Mouse (Mus musculus): ENCODE data around the gene Unc13d.

Gene Unc13d

DNA sequence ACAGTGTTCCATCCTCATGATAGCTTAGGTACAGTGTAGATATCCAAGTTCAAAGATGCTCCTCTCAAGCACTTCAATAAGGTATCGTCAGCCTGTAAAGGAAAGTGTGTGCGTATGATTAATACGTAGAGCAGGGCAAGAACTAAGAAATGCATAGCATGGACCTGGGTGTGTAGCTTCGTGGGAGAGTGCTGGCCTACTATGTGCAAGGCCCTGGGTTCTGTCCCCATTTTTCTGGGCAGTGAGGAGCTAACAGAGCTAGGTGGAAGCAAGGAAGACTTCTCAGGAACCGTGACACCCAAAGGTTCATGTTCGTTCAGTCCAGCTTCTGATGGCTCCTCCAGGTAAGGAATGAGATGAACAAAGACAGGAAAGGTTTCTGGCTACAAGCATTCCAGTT, 32.6 kb downstream of the Unc13d start:
- no peak for DNase-seq (ENCODE audit: low spot score)

DNA sequence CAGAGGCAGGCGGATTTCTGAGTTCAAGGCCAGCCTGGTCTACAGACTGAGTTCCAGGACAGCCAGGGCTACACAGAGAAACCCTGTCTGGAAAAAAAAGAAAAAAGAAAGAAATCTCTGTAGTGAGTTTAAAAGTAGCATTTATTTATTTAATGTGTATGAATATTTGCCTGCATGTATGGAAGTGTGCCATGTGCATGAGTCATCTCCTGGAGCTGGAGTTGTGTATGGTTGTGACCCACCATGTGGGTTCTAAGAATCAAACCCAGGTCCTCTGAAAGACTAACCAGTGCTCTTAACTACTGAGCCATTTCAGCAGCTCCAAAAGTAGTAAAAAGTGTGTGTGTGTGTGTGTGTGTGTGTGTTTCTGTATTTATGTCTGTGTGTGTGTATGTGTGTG, 34.5 kb downstream of the Unc13d start:
- no peak for DNase-seq (ENCODE audit: low spot score)

DNA sequence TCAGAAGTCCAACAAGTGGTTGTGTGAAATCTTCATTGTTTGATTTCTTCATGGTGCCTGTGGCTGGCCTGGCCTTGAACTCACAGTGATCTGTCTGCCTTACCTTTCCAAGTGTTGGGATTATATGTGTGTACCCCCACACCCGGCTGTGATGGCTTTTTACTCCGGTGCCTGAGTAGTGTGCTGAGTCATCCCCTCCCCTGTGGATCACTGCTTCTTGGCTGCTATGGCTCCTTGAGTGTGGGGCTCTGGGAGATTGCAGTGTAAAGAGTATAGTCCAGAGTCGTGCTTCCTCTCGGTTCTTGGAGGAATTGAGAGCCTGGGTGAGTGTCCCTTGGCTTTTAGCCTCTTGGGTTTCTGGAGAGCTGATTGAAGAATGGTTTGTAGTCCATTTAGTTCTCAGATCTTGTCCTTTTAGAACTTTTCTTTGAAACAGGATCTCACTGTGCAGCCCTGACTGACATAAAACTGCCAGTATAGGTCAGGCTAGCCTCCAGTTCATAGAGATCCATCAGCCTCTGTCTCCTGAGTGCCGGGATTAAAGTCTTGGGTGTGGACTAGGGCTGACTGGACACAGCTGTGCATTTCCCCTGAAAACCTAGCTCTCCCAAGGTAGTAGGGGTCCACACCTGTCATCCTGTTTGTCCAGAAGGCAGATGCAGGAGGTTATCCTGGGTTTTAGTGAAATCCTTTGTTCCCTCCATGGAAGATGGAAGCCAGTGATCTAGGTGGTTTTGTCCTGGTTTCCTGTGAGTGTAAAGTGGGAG, 35.2 kb downstream of the Unc13d start:
- no peak for DNase-seq (ENCODE audit: low spot score)

DNA sequence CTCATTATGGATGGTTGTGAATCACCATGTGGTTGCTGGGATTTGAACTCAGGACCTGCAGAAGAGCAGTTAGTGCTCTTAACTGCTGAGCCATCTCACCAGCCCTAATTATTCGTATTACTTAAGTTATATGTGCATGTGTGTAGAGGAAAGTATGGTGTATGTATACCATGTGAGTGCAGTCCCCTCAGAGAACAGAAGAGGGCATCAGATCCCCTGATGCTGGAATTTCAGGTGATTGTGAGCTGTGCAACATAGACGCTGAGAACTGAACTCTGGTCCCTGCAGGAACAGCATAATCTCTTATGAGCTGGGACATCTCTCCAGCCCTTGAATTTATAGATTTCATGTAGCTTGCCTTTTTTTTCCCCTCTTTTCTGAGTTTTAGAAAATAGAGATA, 35.9 kb downstream of the Unc13d start:
- DNase-seq (ENCODE audit: low spot score), result no peak

DNA sequence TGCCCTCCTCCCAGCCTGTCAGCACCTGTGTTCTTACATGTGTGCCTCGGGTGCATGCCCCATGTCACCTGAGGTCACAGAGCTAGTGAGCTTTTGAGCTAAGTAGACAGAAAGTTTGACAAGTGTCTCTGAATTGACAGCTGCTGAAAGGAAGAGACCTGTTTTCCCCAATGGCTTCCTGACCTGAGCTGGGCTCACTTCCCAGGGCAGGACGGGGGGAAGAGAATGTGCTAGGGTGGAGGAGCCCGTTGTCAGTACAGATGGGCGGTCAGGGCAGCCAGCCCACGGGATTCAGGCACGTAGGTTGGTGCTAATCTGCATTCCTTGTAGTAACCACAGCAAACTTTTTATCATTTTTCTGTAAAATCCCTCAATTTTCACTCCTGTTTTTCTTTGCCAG, 37.2 kb downstream of the Unc13d start:
- DNase-seq (ENCODE audit: low spot score), result no peak

DNA sequence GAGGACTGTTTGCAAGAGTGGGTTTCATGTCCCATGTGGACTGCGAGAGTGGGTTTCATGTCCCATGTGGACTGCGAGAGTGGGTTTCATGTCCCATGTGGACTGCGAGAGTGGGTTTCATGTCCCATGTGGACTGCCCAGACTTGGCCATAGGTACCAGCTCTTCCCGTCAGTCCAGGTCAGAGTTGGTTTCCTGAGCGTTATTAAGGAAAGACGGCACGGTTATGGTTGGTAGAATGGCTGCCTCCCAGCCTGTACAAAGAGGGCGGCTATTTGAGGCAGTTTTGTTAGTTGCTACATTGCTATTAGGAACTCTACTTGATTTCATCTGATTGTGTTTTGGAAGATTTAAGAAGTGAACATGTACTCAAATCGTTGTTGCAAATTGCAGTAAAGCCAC, 39.9 kb downstream of the Unc13d start:
- no peak for DNase-seq (ENCODE audit: low spot score)

DNA sequence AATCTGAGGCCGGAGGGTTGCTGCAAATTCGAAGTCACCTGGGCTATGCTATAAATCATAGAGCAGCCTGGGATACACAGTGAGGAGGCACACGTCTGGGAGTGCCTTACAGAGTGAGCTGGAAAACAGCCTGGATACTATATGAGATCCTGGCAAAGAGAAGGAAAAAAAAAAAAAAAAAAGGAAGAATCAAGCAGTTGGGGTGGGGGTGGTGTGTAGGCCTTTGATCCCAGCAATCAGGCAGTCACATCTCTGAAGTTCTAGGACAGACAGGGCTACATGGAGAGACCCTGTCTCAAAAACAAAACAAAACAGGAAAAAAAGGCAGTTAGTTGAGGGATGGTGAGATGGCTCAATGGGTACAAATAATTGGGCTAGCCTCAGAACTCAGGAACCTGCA, 41.1 kb downstream of the Unc13d start:
- DNase-seq (ENCODE audit: low spot score), result no peak

DNA sequence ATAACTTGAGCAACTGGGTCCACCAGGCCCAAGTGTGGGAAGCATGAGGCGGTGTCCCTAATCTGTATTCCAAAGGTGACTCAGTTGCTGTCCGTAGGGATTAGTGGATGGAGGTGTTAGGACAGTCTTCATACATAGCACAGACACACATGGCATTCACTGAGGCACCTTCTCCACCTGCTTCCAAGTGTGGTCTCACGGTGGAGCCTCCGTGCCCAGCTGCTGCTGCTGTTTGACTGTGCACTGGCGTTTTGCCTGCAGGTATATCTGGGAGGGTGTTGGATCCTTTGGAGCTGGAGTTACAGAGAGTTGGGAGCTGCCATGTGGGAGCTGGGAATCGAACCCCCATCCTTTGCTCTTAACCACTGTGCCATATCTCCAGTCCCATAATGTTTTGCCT, 43.2 kb downstream of the Unc13d start:
- DNase-seq (ENCODE audit: low spot score), result no peak

DNA sequence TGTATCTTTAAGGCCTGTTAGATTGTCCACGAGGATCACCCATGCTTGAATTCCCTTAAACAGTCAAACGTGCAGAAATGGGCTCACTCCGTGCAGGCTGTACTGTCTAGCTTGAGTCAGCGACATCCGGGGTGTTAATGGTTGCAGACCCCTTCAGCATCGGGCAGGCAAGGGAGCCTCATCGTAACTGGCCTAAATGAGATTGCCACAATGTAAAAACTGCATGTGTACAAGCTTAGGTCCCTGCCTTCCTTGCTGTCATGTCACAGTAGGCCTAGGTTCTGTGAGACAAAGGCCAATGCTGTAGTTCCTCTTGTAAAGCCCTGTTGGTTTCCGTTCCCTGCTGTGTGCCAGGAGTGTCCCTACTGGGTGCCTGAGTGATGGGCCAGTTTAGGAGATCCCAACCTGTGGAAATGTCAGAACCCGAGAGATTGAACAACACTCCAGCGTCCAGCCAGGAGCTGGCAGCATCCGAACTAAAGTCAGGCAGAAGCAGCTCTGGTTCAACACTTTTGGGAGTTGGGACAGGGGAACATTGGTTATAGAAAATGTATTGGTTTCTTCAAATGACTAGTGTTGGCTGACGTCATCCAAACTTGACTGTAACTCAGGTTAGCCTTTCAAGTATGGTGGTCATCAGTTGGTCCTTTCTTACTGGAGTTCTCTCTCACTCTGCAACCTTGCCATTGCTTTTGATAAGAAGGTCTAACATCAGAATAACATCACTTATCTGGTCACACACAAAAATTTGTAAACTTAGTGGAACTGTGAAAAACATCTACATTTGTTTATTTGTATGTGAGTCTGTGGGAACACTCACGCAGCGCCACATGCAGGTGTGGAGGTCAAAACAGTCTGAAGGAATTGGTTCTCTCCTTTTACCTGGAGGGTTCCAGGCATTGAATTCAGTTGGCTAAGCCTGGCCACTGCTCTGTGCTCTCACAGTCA, 46.6 kb downstream of the Unc13d start:
- DNase-seq (ENCODE audit: low spot score), result no peak

DNA sequence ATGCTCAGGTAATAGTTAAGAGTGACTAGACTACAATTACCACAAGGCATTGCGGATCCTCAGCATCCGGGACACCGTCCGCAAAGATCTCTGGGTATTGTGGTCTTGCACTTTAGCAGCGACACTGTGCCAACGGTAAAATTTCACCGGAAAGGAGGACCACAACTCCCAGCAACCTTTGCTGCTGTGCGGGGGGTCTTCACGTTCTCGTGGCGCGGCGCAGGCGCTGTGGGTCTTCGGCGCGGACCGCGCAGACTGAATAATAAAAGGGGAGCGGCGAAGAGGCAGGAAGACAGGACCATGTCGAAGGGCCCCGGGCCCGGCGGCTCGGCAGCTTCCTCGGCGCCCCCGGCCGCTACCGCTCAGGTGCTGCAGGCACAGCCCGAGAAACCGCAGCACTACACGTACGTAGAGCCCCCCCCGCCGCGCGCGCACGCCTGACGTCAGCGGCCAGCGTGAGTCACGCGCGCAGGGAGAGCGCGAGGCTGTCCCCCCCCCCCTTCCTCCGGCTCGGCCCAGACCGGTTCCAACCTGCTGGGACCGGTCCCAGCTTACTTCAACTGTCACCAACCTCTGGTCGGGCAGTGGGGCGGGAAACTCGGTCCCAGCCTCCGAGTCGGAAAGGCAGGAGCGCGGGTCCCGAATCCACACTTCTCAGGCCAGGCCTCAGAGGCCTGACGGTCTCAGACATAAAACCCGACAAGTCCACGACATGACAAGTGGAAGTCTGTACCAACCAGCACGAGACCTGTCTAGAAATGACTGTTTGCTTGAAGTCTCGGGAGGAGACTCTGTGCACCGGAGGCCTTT, 47.5 kb downstream of the Unc13d start, which contains the start of gene Unk:
TSS of gene Unk (plus strand) at position 235 of the 810 bp plus-strand sequence.
- DNase-seq (ENCODE audit: low spot score), result peak; percentile 98

DNA sequence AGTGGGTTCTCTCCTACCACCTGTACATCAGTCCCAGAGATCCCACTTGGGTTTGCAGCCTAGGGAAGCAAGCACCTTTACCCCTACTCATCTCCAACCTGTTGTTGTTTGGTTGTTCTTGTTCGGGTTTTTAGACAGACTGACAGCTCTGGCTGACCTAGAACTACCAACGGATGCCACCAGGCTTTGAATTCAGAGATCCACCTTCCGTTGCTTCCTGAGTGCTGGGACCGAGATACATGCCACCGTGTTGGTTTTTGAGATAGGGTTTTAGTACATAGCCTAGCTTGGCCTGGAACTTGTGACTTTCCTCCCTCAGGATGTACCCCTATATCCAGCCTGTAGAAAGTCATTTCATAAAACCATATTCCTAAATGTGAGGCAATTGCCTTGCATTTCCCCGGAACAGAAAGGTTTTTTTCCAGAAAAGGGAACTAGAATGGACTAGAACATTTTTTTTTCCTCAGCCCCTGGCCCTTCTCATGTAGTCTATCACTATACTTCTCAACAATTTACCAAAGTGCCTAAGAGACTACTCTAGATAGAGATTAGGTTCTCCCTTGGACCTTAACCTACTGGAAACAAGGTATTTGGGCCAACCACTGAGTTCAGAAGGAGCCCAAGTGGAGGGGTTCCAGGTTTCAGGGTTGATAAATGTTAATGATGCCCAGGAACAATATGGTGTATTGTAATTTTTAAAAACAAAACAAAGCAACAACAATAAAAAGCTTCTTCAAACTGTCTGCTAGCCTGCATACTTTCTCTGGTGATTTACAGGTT, 48.5 kb downstream of the Unc13d start:
- DNase-seq (ENCODE audit: low spot score), result no peak

DNA sequence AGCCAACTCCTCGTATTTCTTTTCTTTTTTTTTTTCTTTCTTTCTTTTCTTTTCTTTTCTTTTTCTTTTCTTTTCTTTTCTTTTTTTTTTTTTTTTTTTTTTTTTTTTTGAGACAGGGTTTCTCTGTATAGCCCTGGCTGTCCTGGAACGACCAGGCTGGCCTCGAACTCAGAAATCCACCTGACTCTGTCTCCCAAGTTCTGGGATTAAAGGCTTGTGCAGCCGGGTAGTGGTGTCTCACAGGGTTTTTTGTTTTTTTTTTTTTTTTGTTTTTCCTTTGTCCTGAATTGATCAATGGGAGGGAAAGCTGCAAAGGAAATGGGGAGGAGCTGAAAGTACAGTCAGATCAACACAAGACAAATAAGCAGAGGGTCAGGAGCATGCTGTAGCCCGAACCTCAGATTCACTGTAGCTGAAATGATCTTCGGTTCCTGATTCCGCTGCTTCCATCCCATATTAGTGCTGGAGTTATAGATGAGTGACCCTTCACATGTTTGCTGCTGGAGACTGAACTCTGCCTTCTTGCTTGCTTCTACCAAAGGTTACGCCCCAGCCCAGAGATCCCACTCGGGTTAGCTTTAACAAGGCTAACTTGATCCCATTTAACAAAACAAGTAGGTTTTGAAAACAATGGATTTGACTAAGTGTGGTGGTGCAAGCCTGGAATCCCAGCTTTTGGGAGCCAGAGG, 49.4 kb downstream of the Unc13d start:
- DNase-seq (ENCODE audit: low spot score), result no peak

DNA sequence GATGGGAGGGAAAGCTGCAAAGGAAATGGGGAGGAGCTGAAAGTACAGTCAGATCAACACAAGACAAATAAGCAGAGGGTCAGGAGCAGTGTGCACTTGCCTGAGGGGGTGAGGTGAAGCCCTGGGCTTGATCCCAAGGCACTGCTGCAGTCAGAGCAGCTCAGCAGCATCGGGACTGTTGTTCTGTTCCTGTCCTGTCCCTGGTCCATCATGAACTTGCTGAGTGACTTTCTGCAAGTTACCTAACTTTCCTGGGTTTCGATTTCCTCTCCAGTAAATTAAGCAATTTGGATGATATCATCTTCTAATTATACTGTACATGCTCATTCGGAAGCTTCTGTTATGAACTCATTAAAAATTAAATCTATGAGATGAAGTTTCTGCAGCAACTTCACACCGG, 50.0 kb downstream of the Unc13d start, which contains the start of gene H3f3b:
TSS of gene H3f3b (minus strand) at position 207 of the 400 bp plus-strand sequence.
- DNase-seq (ENCODE audit: low spot score), result no peak

DNA sequence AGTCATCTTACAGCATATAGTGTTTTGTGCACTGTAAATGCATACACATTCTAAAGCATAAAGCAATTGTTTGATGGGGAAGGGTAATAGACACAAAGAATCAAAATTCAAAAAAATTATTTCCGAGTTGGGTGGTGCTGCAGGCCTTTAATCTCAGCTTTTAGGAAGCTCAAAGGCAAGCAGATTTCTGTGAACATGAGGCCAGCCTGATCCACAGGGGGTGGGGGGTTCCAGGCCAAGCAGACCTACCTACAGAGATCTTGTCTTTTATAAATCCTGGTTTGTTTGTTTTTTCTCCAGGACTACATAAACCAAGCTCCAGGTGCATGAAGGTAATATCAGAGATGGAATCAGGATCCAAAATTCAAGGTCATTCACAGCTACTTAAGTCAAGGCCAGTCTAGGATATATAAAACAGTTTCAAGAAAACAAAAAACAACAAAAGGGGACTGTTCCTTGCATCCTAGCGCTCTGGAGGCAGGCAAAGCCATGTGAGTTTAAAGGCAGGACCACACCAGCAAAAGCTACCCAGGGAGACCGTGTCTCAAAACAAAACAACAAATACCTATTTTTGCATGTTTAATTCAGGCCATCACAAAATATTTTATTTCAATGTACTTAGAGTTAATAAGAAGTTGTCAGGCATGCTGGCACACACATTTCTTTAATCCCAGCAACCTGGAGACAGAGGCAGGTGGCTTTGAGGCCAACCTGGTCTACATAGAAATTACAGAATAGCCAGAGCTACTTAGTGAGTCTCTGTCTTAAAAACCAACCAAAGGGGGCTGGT, 52.5 kb downstream of the Unc13d start:
- no peak for DNase-seq (ENCODE audit: low spot score)

DNA sequence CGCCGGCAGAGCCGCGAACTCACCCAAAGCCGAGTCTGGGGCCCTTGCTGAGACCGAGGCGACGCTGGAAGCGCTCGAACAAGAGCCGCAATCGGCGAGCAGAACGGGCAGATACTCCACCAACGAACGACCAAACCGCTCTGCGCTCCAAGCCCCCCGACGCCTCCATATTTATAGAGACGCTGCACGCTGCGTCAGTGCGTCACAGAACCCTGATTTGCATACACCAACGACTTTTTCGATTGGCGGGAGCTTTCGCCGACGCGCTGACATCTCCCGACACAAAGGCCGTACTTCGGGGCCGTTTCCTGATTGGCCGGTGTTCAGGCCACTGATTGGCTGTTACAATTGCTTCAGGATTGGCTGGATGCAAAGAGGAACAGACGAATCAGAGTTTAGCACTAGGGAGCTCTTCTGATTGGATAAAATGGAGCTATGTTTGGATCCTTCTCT, 53.4 kb downstream of the Unc13d start:
- DNase-seq (ENCODE audit: low spot score), result peak; percentile 99

DNA sequence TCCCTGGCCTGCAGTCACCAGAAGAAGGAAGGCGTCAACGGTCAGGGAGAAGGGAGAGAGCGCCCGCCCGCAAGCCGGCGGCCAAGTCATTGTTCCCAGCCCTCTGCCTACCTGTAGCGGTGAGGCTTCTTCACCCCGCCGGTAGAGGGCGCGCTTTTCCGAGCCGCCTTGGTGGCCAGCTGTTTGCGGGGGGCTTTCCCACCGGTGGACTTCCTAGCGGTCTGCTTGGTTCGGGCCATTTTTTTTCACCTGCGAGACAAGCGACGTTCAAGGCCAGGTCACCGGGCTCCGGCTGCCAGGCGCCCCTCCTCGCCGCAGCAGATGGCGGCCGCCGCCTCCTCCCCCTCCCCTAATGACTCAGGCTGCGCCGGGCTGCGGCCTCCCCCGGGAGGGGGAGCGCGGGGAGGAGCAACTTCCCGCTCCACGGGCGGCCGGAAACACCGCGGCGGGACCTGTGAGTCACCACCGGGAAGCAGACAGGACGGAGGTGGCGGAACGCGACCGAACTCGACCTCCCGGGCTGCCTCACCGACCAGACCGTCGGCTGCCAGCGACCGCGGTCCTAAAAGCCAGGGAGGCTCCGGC, 53.9 kb downstream of the Unc13d start:
- peak; percentile 90 for DNase-seq (ENCODE audit: low spot score)

DNA sequence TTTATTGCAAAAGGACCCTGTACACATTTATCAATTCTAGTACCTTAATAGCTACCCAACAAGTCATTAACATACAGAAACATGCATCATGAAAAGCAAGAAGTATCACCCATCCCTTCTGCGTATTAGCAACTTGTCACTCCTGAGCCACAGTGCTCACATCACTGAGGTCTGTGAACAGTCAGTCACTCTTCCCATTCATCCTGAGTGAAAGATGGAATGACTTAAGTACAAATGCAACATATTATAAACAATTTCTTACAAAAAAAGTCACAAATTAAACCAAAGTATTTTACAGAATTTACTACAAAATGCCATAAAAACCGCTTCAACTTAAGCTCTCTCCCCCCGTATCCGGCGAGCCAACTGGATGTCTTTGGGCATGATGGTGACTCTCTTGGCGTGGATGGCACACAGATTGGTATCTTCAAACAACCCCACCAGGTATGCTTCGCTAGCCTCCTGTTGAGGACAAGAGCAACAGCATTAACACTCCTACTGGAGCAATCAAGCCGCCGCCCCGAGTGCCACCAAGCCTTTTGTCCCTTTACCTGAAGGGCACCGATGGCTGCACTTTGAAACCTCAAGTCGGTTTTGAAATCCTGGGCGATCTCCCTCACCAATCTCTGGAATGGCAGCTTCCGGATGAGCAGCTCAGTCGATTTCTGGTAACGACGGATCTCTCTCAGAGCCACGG, 54.5 kb downstream of the Unc13d start:
- DNase-seq (ENCODE audit: low spot score), result peak; percentile 39

DNA sequence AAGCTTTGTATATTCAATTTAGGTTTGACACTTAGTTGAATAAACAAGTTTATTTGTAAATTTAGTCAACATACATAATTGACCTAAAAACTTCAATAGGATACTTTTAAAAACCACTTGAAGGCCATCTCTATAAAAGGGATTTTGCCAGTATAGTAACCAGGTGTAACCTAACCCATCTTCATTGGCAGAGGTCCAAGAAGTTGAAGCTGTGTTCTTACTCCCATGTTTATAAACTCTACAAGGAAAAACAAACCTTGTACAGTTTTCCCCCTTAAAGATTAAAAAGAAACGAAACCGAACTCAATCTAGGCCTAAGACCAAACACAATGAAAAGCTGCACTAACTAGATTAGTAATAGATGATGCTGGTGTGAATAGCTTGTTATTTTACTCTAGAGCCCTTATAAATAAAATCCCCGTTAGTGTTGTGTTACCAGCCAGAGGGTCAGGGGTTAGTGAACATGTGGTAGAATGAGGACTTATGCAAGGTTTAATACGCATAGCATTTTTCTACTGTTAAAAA, 55.4 kb downstream of the Unc13d start:
- DNase-seq (ENCODE audit: low spot score), result peak; percentile 63

Measured in MN1 (cell line).